Mouse (Mus musculus): ENCODE measurements at regions not wholly inside any gene's neighbourhood (a gene's known extent, or its start where the extent isn't known, plus 50 kb on each side); places are given as distances from the start of the nearest gene placed in this dataset.
A peak's percentile ranks its signal among the peaks of the same experiment; 100 is the strongest.

DNA sequence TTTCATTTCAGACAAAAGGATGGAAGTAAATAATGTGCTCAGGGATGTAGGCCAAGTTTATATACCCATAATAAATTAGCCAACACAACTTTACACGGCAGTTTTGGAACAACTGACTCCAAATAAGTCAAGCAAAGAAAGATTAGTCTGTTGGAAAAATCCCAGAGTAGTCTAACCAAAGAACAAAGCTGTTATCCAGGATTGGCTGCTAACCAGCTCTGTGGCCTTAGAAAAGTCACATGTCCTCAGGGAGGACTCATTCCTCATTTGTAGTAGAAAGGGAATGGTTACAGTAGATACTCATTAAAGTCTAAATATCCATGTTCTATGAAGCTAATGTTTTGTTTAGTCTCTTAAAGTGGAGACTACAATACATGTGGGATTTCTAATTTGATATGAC, 130.6 kb upstream of the Mid1 start:
- Histone ChIP-seq H3K4me1 (replicated peaks) (no peaks in the 10 kb centered on the region), H3K9ac (no peak overlapping the region), H3K27me3 (replicated peaks) (no peaks in the 10 kb centered on the region), H3K4me3 (replicated peaks) (no peak overlapping the region), H3K27ac (no peak overlapping the region), H3K9me3 (no peaks in the 10 kb centered on the region), H3K36me3 (no peaks in the 10 kb centered on the region), H3K4me2 (replicated peaks) (no peak overlapping the region)
- no peak for ATAC-seq
- WGBS: 33% methylated on average over 1 of the region's 1 CpGs

DNA sequence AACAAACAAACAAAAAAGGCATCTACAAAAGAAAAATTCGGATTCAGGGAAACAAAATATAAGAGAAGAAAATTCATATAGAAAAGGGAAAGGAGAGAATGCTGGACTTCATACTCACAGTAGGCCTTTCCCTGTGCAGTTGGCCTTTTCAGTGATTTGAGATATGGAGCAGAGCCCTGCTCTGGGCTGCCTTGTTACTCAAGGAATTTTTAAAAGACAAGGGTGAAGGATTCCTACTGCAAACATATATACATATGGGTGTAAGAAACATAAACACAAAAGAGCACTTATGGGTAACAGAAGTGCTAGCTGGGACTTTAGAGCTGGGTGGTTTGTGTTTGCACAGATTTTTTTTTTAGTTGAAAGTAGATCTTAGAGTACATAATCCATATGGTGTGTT, 132.1 kb upstream of the Mid1 start:
- no peaks in the 10 kb centered on the region for H3K36me3 ChIP-seq
- no peak overlapping the region for H3K4me2 ChIP-seq (replicated peaks)
- H3K9me3 ChIP-seq: no peaks in the 10 kb centered on the region
- no peaks in the 10 kb centered on the region for H3K27me3 ChIP-seq (replicated peaks)
- 57% methylated on average over 1 of the region's 1 CpGs for WGBS
- no peak overlapping the region for H3K4me3 ChIP-seq (replicated peaks)
- no peak overlapping the region for H3K9ac ChIP-seq
- no peaks in the 10 kb centered on the region for H3K4me1 ChIP-seq (replicated peaks)
- H3K27ac ChIP-seq: no peak overlapping the region
- no peak for ATAC-seq

DNA sequence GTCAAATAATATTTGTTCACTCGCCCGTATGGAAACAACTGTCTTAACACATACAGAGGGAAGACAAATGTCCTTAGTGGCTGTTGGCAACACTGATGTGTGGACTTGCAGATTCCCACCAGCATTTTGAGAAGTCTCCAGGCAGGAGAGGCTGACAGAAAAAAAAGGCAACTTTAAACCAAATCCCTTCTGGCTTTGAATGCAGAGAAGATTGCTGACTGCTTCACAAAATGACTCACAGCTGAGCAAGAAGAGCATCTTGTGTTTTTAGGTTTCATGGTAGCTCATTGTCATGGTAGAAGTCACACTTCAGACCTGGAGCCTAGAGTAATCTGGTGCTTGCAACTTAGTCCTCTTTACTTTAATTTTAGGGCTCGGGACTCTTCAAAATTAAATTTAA, 141.0 kb upstream of the Mid1 start:
- Histone ChIP-seq H3K4me3 (replicated peaks) (no peak overlapping the region), H3K9ac (no peak overlapping the region), H3K27me3 (replicated peaks) (no peaks in the 10 kb centered on the region), H3K4me1 (replicated peaks) (no peaks in the 10 kb centered on the region), H3K9me3 (no peaks in the 10 kb centered on the region), H3K36me3 (no peaks in the 10 kb centered on the region), H3K4me2 (replicated peaks) (no peak overlapping the region), H3K27ac (no peak overlapping the region)
- 90% methylated on average over 3 of the region's 3 CpGs for WGBS
- no peak for ATAC-seq

DNA sequence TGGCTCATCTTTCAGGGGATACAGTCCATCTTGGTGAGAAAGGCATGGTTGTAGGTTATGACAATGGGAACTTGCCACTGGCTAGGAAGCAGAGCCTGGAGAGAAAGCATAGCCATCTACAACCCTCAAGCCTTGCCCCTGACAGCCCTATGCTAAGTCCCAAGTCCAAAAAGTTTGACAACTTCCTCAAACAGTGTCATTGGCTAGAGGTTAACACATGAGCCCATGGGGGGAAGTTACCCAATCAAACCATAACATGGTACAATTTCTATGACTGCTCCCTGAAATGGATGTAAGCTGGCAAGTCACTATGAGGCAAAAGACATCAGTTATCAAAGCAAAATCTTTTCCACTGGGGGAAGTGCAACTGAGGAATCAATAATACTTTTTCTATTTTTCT, 176.8 kb upstream of the Mid1 start:
- H3K9ac ChIP-seq: no peak overlapping the region
- no peak overlapping the region for H3K27ac ChIP-seq
- H3K4me2 ChIP-seq (replicated peaks): no peak overlapping the region
- H3K27me3 ChIP-seq (replicated peaks): no peaks in the 10 kb centered on the region
- H3K4me3 ChIP-seq (replicated peaks): no peak overlapping the region
- H3K9me3 ChIP-seq: no peaks in the 10 kb centered on the region
- H3K36me3 ChIP-seq: no peaks in the 10 kb centered on the region
- no peak for ATAC-seq
- no peaks in the 10 kb centered on the region for H3K4me1 ChIP-seq (replicated peaks)

DNA sequence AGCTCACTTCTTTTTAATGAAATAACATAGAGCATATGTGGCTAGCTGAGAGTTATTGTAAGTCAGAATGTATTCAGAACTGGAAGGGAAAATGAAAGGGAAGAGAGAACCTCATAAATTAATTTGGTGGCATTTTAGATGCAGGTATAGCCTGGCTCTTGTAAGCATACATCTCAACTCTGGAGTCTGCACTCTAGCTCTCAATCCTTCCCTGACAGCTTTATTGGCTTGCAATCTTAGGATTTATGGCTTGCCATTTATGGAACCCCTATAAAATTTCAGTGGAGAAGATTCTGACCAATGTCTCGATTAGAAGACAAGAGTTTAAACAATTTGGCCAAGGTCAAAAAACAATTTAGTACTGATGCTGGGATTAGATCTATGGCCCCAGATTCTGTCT, 173.4 kb upstream of the Hccs start:
- Histone ChIP-seq H3K27ac (no peak overlapping the region), H3K4me1 (replicated peaks) (no peaks in the 10 kb centered on the region), H3K36me3 (no peaks in the 10 kb centered on the region), H3K4me2 (replicated peaks) (no peak overlapping the region), H3K4me3 (replicated peaks) (no peak overlapping the region), H3K27me3 (replicated peaks) (no peaks in the 10 kb centered on the region), H3K9ac (no peak overlapping the region), H3K9me3 (no peaks in the 10 kb centered on the region)
- ATAC-seq: peak; percentile 81
- WGBS: 15% methylated on average over 1 of the region's 1 CpGs

DNA sequence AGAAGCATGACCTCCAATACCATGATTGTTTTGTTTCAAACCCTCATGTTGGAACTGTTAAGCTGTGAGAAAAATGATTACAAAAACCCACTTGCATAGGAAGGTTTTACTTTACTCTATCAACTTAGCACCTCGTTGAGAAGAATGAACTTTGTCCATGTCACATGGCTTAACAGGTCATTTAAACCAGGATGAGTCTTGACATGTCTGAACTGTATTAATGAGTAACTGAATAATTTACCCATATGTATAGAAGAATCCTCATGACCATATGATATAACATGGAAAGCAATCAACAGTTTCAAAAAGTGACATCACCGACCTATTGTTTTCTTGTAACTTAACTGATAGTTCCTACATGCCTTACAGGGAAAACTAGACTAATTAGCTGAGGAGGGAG, 153.3 kb upstream of the Hccs start:
- no peak overlapping the region for H3K9ac ChIP-seq
- no peak overlapping the region for H3K27ac ChIP-seq
- no peaks in the 10 kb centered on the region for H3K27me3 ChIP-seq (replicated peaks)
- no peaks in the 10 kb centered on the region for H3K9me3 ChIP-seq
- H3K36me3 ChIP-seq: no peaks in the 10 kb centered on the region
- H3K4me1 ChIP-seq (replicated peaks): no peaks in the 10 kb centered on the region
- no peak overlapping the region for H3K4me2 ChIP-seq (replicated peaks)
- 78% methylated on average over 2 of the region's 2 CpGs for WGBS
- no peak overlapping the region for H3K4me3 ChIP-seq (replicated peaks)
- no peak for ATAC-seq

DNA sequence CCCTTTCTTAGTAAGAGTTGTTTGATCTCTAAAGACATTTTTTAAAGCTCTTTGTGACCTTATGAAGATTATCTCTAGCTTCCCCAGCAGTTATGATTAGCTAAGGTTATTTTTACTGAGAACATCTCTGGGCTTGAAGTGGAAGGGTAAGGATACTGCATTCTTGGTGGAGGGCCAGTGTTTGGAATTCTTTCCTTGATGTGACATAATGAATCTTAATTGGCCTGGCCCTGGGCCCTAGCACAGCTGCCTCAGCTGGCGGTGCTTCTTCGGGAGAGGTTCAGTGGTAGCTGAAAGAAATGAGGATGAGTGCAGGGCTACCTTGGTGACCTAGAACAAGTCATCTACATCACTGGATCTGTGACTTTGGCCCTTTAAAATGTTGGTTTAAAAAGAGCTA, 150.5 kb upstream of the Hccs start:
- Histone ChIP-seq H3K4me1 (replicated peaks) (no peaks in the 10 kb centered on the region), H3K4me3 (replicated peaks) (no peak overlapping the region), H3K4me2 (replicated peaks) (no peak overlapping the region), H3K27ac (no peak overlapping the region), H3K36me3 (no peaks in the 10 kb centered on the region), H3K9ac (no peak overlapping the region), H3K27me3 (replicated peaks) (no peaks in the 10 kb centered on the region), H3K9me3 (no peaks in the 10 kb centered on the region)
- ATAC-seq: no peak
- 56% methylated on average over 2 of the region's 2 CpGs for whole genome bisulfite sequencing

DNA sequence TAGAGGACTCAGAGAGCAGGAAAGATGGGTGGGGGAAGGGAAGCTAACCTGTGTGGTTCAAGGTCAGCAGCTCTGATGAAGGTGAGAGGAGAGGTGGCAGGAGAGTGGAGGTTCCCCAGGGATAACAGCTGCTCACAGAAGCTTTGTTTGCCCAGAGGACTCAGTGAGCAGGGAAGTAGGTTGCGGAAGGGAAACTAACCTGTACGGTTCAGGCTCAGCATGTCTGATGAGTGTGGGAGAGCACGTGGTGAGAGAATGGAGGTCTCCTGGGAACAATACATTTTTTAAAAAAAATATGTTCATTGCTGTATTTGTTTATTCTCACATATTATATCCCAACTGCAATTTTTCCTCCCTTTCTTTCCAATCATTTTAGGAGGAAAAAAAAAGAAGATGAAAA, 130.0 kb upstream of the Hccs start:
- no peak overlapping the region for H3K9ac ChIP-seq
- no peak for ATAC-seq
- no peaks in the 10 kb centered on the region for H3K4me1 ChIP-seq (replicated peaks)
- 70% methylated on average over 3 of the region's 3 CpGs for WGBS
- no peak overlapping the region for H3K27ac ChIP-seq
- no peak overlapping the region for H3K4me2 ChIP-seq (replicated peaks)
- no peaks in the 10 kb centered on the region for H3K27me3 ChIP-seq (replicated peaks)
- H3K9me3 ChIP-seq: no peaks in the 10 kb centered on the region
- H3K36me3 ChIP-seq: no peaks in the 10 kb centered on the region
- H3K4me3 ChIP-seq (replicated peaks): no peak overlapping the region

DNA sequence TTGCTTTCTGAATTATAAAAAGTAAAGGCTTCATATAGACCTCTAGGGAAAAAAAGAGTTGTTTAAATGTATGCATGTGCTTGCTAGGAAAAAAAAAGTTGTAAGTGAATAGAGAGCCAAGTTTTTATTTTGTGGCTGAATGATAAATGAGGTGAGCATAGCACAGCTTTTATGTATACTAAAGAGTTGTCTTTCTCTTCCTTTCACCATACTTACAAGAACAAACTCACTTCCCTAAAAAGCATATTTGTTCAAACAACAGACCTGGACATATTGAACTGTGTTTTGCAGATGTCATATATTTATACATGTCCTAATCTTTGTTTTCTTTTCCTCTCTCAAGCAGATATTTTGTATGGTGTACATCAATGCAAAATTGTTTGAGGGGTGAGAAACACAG, 119.4 kb upstream of the Hccs start:
- Histone ChIP-seq H3K4me2 (replicated peaks) (no peak overlapping the region), H3K27me3 (replicated peaks) (no peaks in the 10 kb centered on the region), H3K36me3 (no peaks in the 10 kb centered on the region), H3K27ac (no peak overlapping the region), H3K9ac (no peak overlapping the region), H3K4me3 (replicated peaks) (no peak overlapping the region), H3K9me3 (no peaks in the 10 kb centered on the region), H3K4me1 (replicated peaks) (no peaks in the 10 kb centered on the region)
- no peak for ATAC-seq

DNA sequence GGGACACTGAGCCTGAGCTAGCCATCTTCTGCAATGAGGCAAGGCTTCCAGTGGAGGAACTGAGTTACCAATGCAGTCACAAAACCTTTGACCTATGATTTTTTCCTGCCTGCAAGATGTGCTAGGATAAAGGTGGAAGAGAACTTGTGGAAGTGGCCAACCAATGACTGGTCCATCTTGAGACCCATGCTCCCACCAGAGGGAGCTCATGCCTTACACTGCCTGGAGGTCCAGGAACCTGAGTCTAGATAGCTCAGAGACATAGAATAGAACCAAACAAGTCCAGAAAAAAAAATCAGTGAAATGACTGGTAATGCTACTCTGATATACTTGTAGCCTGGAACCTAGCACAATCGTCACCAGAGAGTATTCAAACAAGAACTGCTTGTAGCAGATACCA, 118.5 kb upstream of the Hccs start:
- no peak overlapping the region for H3K9ac ChIP-seq
- no peaks in the 10 kb centered on the region for H3K4me1 ChIP-seq (replicated peaks)
- no peak overlapping the region for H3K27ac ChIP-seq
- H3K9me3 ChIP-seq: no peaks in the 10 kb centered on the region
- no peak for ATAC-seq
- whole genome bisulfite sequencing: 74% methylated on average over 1 of the region's 1 CpGs
- no peaks in the 10 kb centered on the region for H3K27me3 ChIP-seq (replicated peaks)
- no peaks in the 10 kb centered on the region for H3K36me3 ChIP-seq
- no peak overlapping the region for H3K4me3 ChIP-seq (replicated peaks)
- H3K4me2 ChIP-seq (replicated peaks): no peak overlapping the region

DNA sequence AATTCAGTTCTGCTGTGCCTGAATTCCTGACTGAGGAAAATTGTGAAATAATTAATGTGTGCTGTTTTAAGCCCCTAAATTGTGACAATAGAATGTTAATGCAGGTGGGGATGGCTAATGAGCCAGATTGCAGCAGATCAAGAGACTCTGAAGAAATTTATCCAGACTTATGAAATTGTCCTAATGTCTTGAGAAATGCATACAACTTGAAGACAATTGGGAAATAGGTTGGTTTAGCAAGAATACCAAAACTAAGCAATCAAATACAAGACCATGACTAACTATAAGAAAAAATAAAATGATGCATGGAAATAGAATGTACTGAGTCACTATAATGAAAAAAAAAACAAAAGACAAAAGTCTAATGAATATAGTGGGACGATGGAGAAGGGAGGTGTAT, 113.7 kb upstream of the Hccs start:
- no peaks in the 10 kb centered on the region for H3K27me3 ChIP-seq (replicated peaks)
- no peak overlapping the region for H3K4me3 ChIP-seq (replicated peaks)
- no peak for ATAC-seq
- no peak overlapping the region for H3K4me2 ChIP-seq (replicated peaks)
- H3K27ac ChIP-seq: no peak overlapping the region
- H3K9me3 ChIP-seq: no peaks in the 10 kb centered on the region
- 93% methylated on average over 1 of the region's 1 CpGs for WGBS
- H3K9ac ChIP-seq: no peak overlapping the region
- H3K36me3 ChIP-seq: no peaks in the 10 kb centered on the region
- no peaks in the 10 kb centered on the region for H3K4me1 ChIP-seq (replicated peaks)

DNA sequence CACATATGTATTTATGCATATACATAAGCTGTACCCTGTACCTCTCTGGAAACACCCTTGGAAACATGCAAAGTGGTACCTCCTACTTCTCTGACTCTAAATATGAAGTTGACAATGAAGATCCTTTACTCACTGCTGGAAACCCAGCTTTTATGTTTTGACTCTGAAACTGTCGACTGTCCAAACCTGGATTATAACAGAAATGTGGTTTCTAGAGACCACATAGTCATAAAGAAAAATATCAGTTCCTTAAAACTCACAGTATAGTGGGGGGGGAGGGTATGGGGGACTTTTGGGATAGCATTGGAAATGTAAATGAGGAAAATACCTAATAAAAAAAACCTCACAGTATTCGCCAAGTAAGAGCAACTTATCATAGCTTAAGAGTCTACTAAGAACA, 76.7 kb upstream of the Hccs start:
- Histone ChIP-seq H3K9ac (no peak overlapping the region), H3K9me3 (no peaks in the 10 kb centered on the region), H3K27ac (no peak overlapping the region), H3K4me3 (replicated peaks) (no peak overlapping the region), H3K27me3 (replicated peaks) (no peaks in the 10 kb centered on the region), H3K4me1 (replicated peaks) (no peaks in the 10 kb centered on the region), H3K36me3 (no peaks in the 10 kb centered on the region), H3K4me2 (replicated peaks) (no peak overlapping the region)
- no peak for ATAC-seq
- WGBS: 70% methylated on average over 2 of the region's 2 CpGs

DNA sequence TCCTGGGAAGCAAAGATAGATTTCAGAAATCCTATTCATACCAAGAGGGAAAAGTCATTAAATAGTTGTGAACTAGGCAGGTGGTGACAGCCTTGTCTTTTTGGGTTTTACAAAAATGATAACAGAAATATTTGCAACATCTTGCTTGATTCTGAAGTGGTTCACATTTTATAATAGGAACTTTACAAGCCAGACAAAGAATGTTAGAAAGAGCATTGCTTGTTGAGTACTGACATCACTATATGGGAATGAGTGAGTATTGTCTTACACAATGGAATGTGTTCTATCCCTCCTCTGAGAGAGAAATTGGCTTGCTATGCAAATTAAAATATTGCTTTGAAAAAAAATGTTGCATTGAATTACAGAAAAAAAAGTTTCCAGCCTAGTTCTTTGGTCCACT, 66.5 kb upstream of the Hccs start:
- Histone ChIP-seq H3K4me2 (replicated peaks) (no peak overlapping the region), H3K27me3 (replicated peaks) (no peaks in the 10 kb centered on the region), H3K4me1 (replicated peaks) (no peaks in the 10 kb centered on the region), H3K27ac (no peak overlapping the region), H3K9me3 (no peaks in the 10 kb centered on the region), H3K4me3 (replicated peaks) (no peak overlapping the region), H3K36me3 (no peaks in the 10 kb centered on the region), H3K9ac (no peak overlapping the region)
- no peak for ATAC-seq

Measured in intestine, embryonic 15.5 days (tissue).